Comparison of ENCODE assay signal across 29 mouse cellular contexts in genomic region chr4:144875576-144876093, GRCm38 (mm10). TPM values are rescaled to one million over a fixed set of nuclear protein-coding genes. Genes with fewer than 3 reads are reported as not detected.
DNase-seq lines count a peak whose midpoint lies in the region; ATAC-seq lines count a peak whose summit lies in the region.
"Had no signal": no experiment of that assay in that cellular context is flagged by ENCODE, and none has a peak within 500 bp of the region (broad histone marks: within the 10 kb centered on the region; RNA-seq: fewer than 3 reads in every experiment).

No protein-coding gene starts in this region.

- no peak overlapping the region for H3K27ac ChIP-seq in kidney, embryonic 14.5 days (ENCODE audit: low read depth, low read length)
- H3K27ac ChIP-seq: forebrain, embryonic 10.5 days; forebrain, embryonic 15.5 days; heart, embryonic 10.5 days; hindbrain, embryonic 14.5 days; liver, embryonic 14.5 days; midbrain, embryonic 12.5 days; neural tube, embryonic 13.5 days; stomach, embryonic 15.5 days had no signal

- no peaks in the 10 kb centered on the region for H3K36me3 ChIP-seq in kidney, embryonic 14.5 days (ENCODE audit: control insufficient read depth, insufficient read depth, low read length)
- H3K36me3 ChIP-seq in megakaryocyte, embryonic 14.5 days (replicated peaks; ENCODE audit: low read length): peaks cover 64% of the 10 kb centered on the region
- H3K36me3 ChIP-seq: forebrain, embryonic 10.5 days; forebrain, embryonic 15.5 days; heart, embryonic 10.5 days; midbrain, embryonic 12.5 days; neural tube, embryonic 13.5 days; stomach, embryonic 15.5 days had no signal

- H3K4me2 ChIP-seq in kidney, embryonic 14.5 days (replicated peaks; ENCODE audit: low read depth, low read length): no peak overlapping the region
- H3K4me2 ChIP-seq: forebrain, embryonic 15.5 days; hindbrain, embryonic 14.5 days; midbrain, embryonic 12.5 days; neural tube, embryonic 13.5 days; stomach, embryonic 15.5 days had no signal

- intact Hi-C loops in heart, postnatal 36 days (cut with DNase I): no loop called here

- no peaks in the 10 kb centered on the region for H3K9me3 ChIP-seq in kidney, embryonic 14.5 days (ENCODE audit: control insufficient read depth, low read length)
- H3K9me3 ChIP-seq in megakaryocyte, embryonic 14.5 days: no peaks in the 10 kb centered on the region
- H3K9me3 ChIP-seq: forebrain, embryonic 10.5 days; forebrain, embryonic 15.5 days; heart, embryonic 10.5 days; midbrain, embryonic 12.5 days; neural tube, embryonic 13.5 days; stomach, embryonic 15.5 days had no signal

- H3K9ac ChIP-seq in kidney, embryonic 14.5 days (ENCODE audit: low read depth, low read length): no peak overlapping the region
- H3K9ac ChIP-seq: forebrain, embryonic 15.5 days; hindbrain, embryonic 14.5 days; liver, embryonic 14.5 days; midbrain, embryonic 12.5 days; neural tube, embryonic 13.5 days; stomach, embryonic 15.5 days had no signal

- 63% methylated on average over 2 of the region's 2 CpGs for WGBS in kidney, embryonic 14.5 days

- 0 out of 2 replicates have a peak, but pooled peaks have one; percentile 34 for ATAC-seq in kidney, embryonic 14.5 days (ENCODE audit: low FRiP score, low TSS enrichment)
- ATAC-seq in megakaryocyte, adult 5-6 weeks (ENCODE audit: poor library complexity, severe bottlenecking): no peak
- ATAC-seq: activated CD4-positive, CD25-positive, alpha-beta regulatory T cell, adult 4 months; CD4-positive, CD25-positive, alpha-beta regulatory T cell, adult 4 months; forebrain, embryonic 15.5 days had no signal

- H3K27me3 ChIP-seq in kidney, embryonic 14.5 days (ENCODE audit: control insufficient read depth, insufficient read depth, low read length): no peaks in the 10 kb centered on the region
- no peaks in the 10 kb centered on the region for H3K27me3 ChIP-seq in megakaryocyte, embryonic 14.5 days (replicated peaks)
- H3K27me3 ChIP-seq: forebrain, embryonic 15.5 days; midbrain, embryonic 12.5 days; neural tube, embryonic 13.5 days; stomach, embryonic 15.5 days had no signal

- no peaks in the 10 kb centered on the region for H3K4me1 ChIP-seq in kidney, embryonic 14.5 days (ENCODE audit: control insufficient read depth, insufficient read depth, low read length)
- peaks cover 73% of the 10 kb centered on the region for H3K4me1 ChIP-seq in megakaryocyte, embryonic 14.5 days
- H3K4me1 ChIP-seq: forebrain, embryonic 10.5 days; forebrain, embryonic 15.5 days; midbrain, embryonic 12.5 days; neural tube, embryonic 13.5 days; stomach, embryonic 15.5 days had no signal

- H3K4me3 ChIP-seq in kidney, embryonic 14.5 days (ENCODE audit: low read length): no peak overlapping the region
- peak overlapping the region; percentile 60 for H3K4me3 ChIP-seq in megakaryocyte, embryonic 14.5 days (replicated peaks)
- H3K4me3 ChIP-seq: forebrain, embryonic 10.5 days; forebrain, embryonic 15.5 days; heart, embryonic 10.5 days; midbrain, embryonic 12.5 days; myocyte; neural tube, embryonic 13.5 days; stomach, embryonic 15.5 days had no signal

- peak; percentile 49 to 66 for DNase-seq in heart, adult 18-20 months
- no peak for DNase-seq in heart, postnatal 36 days
- no peak for DNase-seq in kidney, adult 18-20 months
- DNase-seq in fibroblast of lung, adult 2 months (ENCODE audit: low read depth): peak; percentile 78
- DNase-seq in embryo, embryonic 10.5 days (ENCODE audit: low spot score): no peak
- DNase-seq: adrenal gland, adult 8-10 months; cerebellum, adult 8-10 months; cerebellum, postnatal 25 days; layer of hippocampus, postnatal 36 days; left cerebral cortex, postnatal 4 days; liver; lung, adult 2 months; lung, postnatal 10 days; retina, postnatal 1 day; right cerebral cortex, postnatal 14 days had no signal

RNA-seq across cellular contexts. Expression of gene Dhrs3, which starts 17.0 kb away (rescaled TPM):
- total RNA-seq in heart, adult 18-20 months (2021): 100 to 1,000 TPM; 114 to 133 TPM
- total RNA-seq in heart, postnatal 36 days (2021): 100 to 1,000 TPM; 139 to 162 TPM
- 153 and 226 TPM in 2 replicates for polyA plus RNA-seq in kidney, embryonic 14.5 days (2014; fragmentation: Nextera tagmentation; extraction: Ambion mirVana)
- 44.7 and 211 TPM in 2 replicates for polyA plus RNA-seq in megakaryocyte, embryonic 14.5 days (2012; ENCODE audit: insufficient read depth, low replicate concordance)
- total RNA-seq in megakaryocyte, adult 5-6 weeks (2015): 49.7 and 49.8 TPM in 2 replicates
- 60.0 and 61.4 TPM in 2 replicates for total RNA-seq in megakaryocyte, adult 5-6 weeks (2017)

Comparison
In these comparisons a context has a peak if more than half of its experiments do, and no peak if none do; other contexts are left out.
1. DNase-seq: peak in heart, adult 18-20 months (2 of 2) and fibroblast of lung, adult 2 months (single experiment); none in heart, postnatal 36 days (0 of 2), kidney, adult 18-20 months (single experiment) and embryo, embryonic 10.5 days (single experiment).